Mouse (Mus musculus) heart, adult 2 months (tissue): ENCODE data around the gene Gm20388.

Source experiments
- CTCF ChIP-seq: fragments of 200-600 bp; IDR thresholded peaks from 2 replicates; pipeline ENCODE4 v1.8.1; 2022; ENCODE audit warnings: antibody characterized with exemption, mild to moderate bottlenecking, moderate library complexity
- POLR2A ChIP-seq: fragments of 200-500 bp; IDR thresholded peaks from 2 replicates; pipeline ENCODE4 v1.6.1; 2011; ENCODE audit warnings: mild to moderate bottlenecking, low read depth, low read length, control low read depth; ENCODE audit not compliant: insufficient read depth

DNA sequence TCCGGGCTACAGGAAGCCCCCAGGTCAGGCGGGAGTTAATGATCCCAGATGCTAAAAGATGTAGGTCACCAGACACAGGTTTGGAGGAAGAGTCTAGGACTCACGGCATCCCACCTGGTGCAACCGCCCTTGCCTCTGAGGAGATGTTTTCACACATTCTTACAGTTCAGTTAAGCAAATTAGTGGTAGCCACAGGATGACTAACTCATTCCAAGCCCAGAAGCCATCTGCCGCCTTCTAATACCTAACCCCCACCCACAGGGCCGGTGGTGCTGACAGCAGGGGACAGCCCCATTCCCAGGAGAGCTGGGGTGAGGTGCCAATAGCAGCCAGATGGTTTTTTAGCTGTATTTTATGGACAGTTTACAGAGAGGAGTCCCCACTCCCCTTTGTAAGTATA, 2375.1 kb downstream of the Gm20388 start:
- TF ChIP-seq POLR2A (no peak), CTCF (no peak)
